ENCODE assay signal across 9 mouse cellular contexts in the genomic region with DNA sequence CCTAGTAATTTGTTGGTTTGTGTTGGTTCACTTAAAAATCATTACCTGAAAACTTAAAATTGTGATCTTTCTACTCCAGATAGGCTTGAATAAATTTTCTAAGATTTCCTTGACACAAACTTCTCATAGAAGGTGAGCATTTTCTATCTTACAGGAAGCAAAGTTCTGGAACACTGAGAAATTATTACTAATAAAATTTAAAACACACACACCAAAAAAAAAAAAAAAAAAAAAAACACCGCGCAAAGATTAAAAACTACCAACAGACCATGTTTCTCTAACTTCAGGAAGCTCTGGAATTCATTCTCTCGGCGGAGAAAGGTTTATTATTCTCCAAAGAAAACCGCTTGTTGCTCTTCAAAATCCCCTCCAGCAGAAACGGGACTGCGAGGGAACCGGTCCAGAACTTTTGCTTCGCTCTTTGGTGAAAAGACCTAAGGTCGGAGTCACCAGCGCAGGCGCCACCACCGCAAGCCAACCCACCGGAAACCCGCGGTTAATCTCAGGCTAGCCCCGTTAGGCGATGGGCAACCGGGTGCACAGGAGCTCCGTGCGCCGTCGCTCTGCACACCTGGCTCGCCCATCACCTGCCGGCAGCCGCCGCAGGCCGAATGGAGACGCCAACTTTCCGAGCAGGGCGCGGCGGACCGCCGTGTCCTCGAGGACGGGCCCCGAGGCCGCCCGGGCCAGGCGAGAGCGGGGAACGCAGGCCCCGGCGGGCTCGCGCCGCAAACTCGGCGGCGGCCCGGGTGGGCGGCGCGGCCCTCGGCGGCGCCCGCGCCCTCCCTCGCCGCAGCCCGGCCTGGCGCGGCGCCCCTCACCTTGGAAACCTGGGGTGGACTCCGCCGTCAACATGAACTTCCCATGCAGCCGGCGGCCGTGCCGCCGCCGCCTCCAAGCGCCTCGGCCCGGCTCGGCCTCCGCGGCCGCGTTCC. TPM values are rescaled to one million over a fixed set of nuclear protein-coding genes. Genes with fewer than 3 reads are reported as not detected.
DNase-seq lines count a peak whose midpoint lies in the region; ATAC-seq and TF ChIP-seq lines count a peak whose summit lies in the region.
"Had no signal": no experiment of that assay in that cellular context is flagged by ENCODE, and none has a peak within 500 bp of the region (broad histone marks: within the 10 kb centered on the region; RNA-seq: fewer than 3 reads in every experiment).

No protein-coding gene starts in this region.

- intact Hi-C loops in heart, postnatal 36 days (cut with DNase I): loop anchor here (2.0 kb wide), 1 partner anchor 33 kb away; the partner anchor contains the start of gene Rpl5

- H3K4me2 ChIP-seq in forebrain, embryonic 14.5 days (ENCODE audit: low read length): peak overlapping the region; percentile 69

- peaks cover 45% of the 10 kb centered on the region for H3K79me2 ChIP-seq in macrophage (ENCODE audit: inconsistent target)

- no peaks in the 10 kb centered on the region for H3K9me3 ChIP-seq in G1E (replicated peaks)
- no peaks in the 10 kb centered on the region for H3K9me3 ChIP-seq in forebrain, embryonic 14.5 days (replicated peaks; ENCODE audit: control insufficient read depth, low read length)

- H3K27ac ChIP-seq in forebrain, embryonic 14.5 days (ENCODE audit: low read depth, low read length): peak overlapping the region; percentile 86
- H3K27ac ChIP-seq in macrophage: no peak overlapping the region

- H3K4me1 ChIP-seq in G1E (ENCODE audit: insufficient read depth, low read depth, low read length): peaks cover 68% of the 10 kb centered on the region
- peaks cover 5% of the 10 kb centered on the region; the same call in 1 of the 2 replicates for H3K4me1 ChIP-seq in forebrain, embryonic 14.5 days (ENCODE audit: control insufficient read depth, insufficient read depth, low read length)

- H3K36me3 ChIP-seq in G1E (replicated peaks): peaks cover 16% of the 10 kb centered on the region
- no peaks in the 10 kb centered on the region for H3K36me3 ChIP-seq in forebrain, embryonic 14.5 days (ENCODE audit: control insufficient read depth, insufficient read depth, low read length)
- no peaks in the 10 kb centered on the region for H3K36me3 ChIP-seq in macrophage (ENCODE audit: inconsistent target)

- peak; percentile 42 for DNase-seq in G1E (ENCODE audit: low spot score)
- DNase-seq in cerebellum, adult 11-12 months: peak; percentile 30
- DNase-seq in forebrain, embryonic 14.5 days (ENCODE audit: low spot score): peak; percentile 52
- peak; percentile 67 to 77 for DNase-seq in heart, postnatal 36 days
- peak; percentile 44 to 49 for DNase-seq in layer of hippocampus, postnatal 14 days (ENCODE audit: low spot score in 2 of 2)
- DNase-seq in retina, postnatal 1 day: peak; percentile 57
- DNase-seq in urinary bladder, postnatal 14 days (ENCODE audit: low spot score): peak; percentile 68

- peak overlapping the region; percentile 82 for H3K9ac ChIP-seq in forebrain, embryonic 14.5 days (ENCODE audit: low read length)

- no peak for ATAC-seq in G1E (ENCODE audit: extremely low read depth, insufficient number of reproducible peaks, low FRiP score, poor library complexity, severe bottlenecking)
- peak; percentile 73 for ATAC-seq in forebrain, embryonic 14.5 days

- under 1% methylated on average over 65 of the region's 82 CpGs for WGBS in forebrain, embryonic 14.5 days
- under 1% methylated on average over 62 of the region's 82 CpGs for WGBS in macrophage (ENCODE audit: missing documents)

- H3K4me3 ChIP-seq in G1E (ENCODE audit: low read depth, low read length) (peak overlapping the region; percentile 89), macrophage (ENCODE audit: inconsistent target) (peak overlapping the region; percentile 47)
- peak overlapping the region; percentile 80 for H3K4me3 ChIP-seq in forebrain, embryonic 14.5 days (ENCODE audit: low read depth, low read length)

- no peak for TF ChIP-seq CTCF in G1E (IDR thresholded peaks at IDR 0.05; ENCODE audit: low read depth, low read length)

- H3K27me3 ChIP-seq in G1E (ENCODE audit: insufficient read depth, low read length): no peaks in the 10 kb centered on the region
- 0 out of 2 replicates have a peak, but pooled peaks cover 2% of the 10 kb centered on the region for H3K27me3 ChIP-seq in forebrain, embryonic 14.5 days (replicated peaks; ENCODE audit: control insufficient read depth, insufficient read depth, low read length)

RNA-seq across cellular contexts. Expression of gene Evi5, which starts 6.7 kb away (rescaled TPM):
- total RNA-seq in G1E (2014; fragmentation: Nextera tagmentation) (58.1 and 94.2 TPM in 2 replicates), G1E (2017) (26.1 and 36.4 TPM in 2 replicates)
- polyA plus RNA-seq in G1E (2012) (3.3 and 3.8 TPM in 2 replicates), macrophage (2018) (16.3 to 20.2 TPM (median 19.8 TPM) in 3 replicates)
- 38.8 and 46.2 TPM in 2 replicates for polyA plus RNA-seq in forebrain, embryonic 14.5 days (2014; fragmentation: Nextera tagmentation; extraction: Ambion mirVana)
- total RNA-seq in heart, postnatal 36 days (2021): 10 to 100 TPM; 19.5 to 21.5 TPM
- 10 to 100 TPM; 66.6 to 68.9 TPM for total RNA-seq in layer of hippocampus, postnatal 14 days (2021)
- 100 to 1,000 TPM in 16 of 26 experiments, 10 to 100 TPM in 10; 47.5 to 159 (median 113) TPM for total RNA-seq in macrophage (2018; cell fraction: chromatin; rRNA removed)
- total RNA-seq in macrophage (2018; cell fraction: cytosol; rRNA removed): 10 to 100 TPM; 20.1 to 37.4 (median 29.4) TPM
- total RNA-seq in macrophage (2018; cell fraction: nucleus; rRNA removed): 100 to 1,000 TPM in 1 of 26 experiments, 10 to 100 TPM in 25; 29.2 to 107 (median 51.8) TPM

RNA-seq across cellular contexts. Expression of gene Rpl5, which starts 32.1 kb away (rescaled TPM):
- total RNA-seq in G1E (2014; fragmentation: Nextera tagmentation) (875 and 1,036 TPM in 2 replicates), G1E (2017) (329 and 387 TPM in 2 replicates)
- polyA plus RNA-seq in G1E (2012) (53.7 and 54.0 TPM in 2 replicates), macrophage (2018) (176 to 189 TPM (median 181 TPM) in 3 replicates)
- polyA plus RNA-seq in forebrain, embryonic 14.5 days (2014; fragmentation: Nextera tagmentation; extraction: Ambion mirVana): 63.5 and 65.3 TPM in 2 replicates
- 10 to 100 TPM; 29.9 to 37.3 TPM for total RNA-seq in heart, postnatal 36 days (2021)
- 100 to 1,000 TPM in 1 of 2 experiments, 10 to 100 TPM in 1; 97.2 to 112 TPM for total RNA-seq in layer of hippocampus, postnatal 14 days (2021)
- 100 to 1,000 TPM in 22 of 26 experiments, 10 to 100 TPM in 4; 61.3 to 252 (median 196) TPM for total RNA-seq in macrophage (2018; cell fraction: chromatin; rRNA removed)
- 100 to 1,000 TPM in 6 of 26 experiments, 10 to 100 TPM in 20; 40.6 to 144 (median 77.4) TPM for total RNA-seq in macrophage (2018; cell fraction: cytosol; rRNA removed)
- 100 to 1,000 TPM in 20 of 26 experiments, 10 to 100 TPM in 6; 55.5 to 262 (median 129) TPM for total RNA-seq in macrophage (2018; cell fraction: nucleus; rRNA removed)

RNA-seq across cellular contexts. Expression of gene Ube2d2b, which starts 38.3 kb away (rescaled TPM):
- total RNA-seq in G1E (2014; fragmentation: Nextera tagmentation): not detected in 2 replicates
- 0.05 TPM in 1 of 2 replicates, not detected in the other for total RNA-seq in G1E (2017)
- polyA plus RNA-seq in G1E (2012): not detected in 2 replicates
- polyA plus RNA-seq in forebrain, embryonic 14.5 days (2014; fragmentation: Nextera tagmentation; extraction: Ambion mirVana): 0.13 TPM in 1 of 2 replicates, not detected in the other
- total RNA-seq in heart, postnatal 36 days (2021): not detected
- total RNA-seq in layer of hippocampus, postnatal 14 days (2021): not detected
- total RNA-seq in macrophage (2018; cell fraction: chromatin; rRNA removed): not detected
- not detected for total RNA-seq in macrophage (2018; cell fraction: cytosol; rRNA removed)
- total RNA-seq in macrophage (2018; cell fraction: nucleus; rRNA removed): not detected
- polyA plus RNA-seq in macrophage (2018): not detected in 3 replicates
- total RNA-seq: layer of hippocampus, adult 8-10 months had no signal
